Mouse (Mus musculus) intestine, postnatal 0 days (tissue): ENCODE measurements at regions not wholly inside any gene's neighbourhood (a gene's known extent, or its start where the extent isn't known, plus 50 kb on each side); places are given as distances from the start of the nearest gene placed in this dataset.

Source experiments
- ATAC-seq: fragments of 200-750 bp; cut with Nextera tagmentation; 2 replicates; pipeline ENCODE4 v1.8.0; 2017; ENCODE audit warnings: mild to moderate bottlenecking, moderate TSS enrichment, moderate library complexity
- H3K27ac ChIP-seq: fragments of 300-500 bp; sonication (generic); 2 replicates; pipeline ENCODE4 v1.5.1; 2014; ENCODE audit warnings: mild to moderate bottlenecking, low read depth, low read length, moderate library complexity
- H3K27me3 ChIP-seq: fragments of 300-500 bp; sonication (generic); replicated peaks from 2 replicates; pipeline ENCODE4 v1.6.1; 2014; ENCODE audit warnings: low read length, mixed read lengths; ENCODE audit not compliant: control insufficient read depth, insufficient read depth
- H3K36me3 ChIP-seq: fragments of 300-500 bp; sonication (generic); 2 replicates; pipeline ENCODE4 v1.6.1; 2014; ENCODE audit warnings: mild to moderate bottlenecking, moderate library complexity; ENCODE audit not compliant: control insufficient read depth, insufficient read depth
- H3K4me1 ChIP-seq: fragments of 300-500 bp; sonication (generic); replicated peaks from 2 replicates; pipeline ENCODE4 v1.6.1; 2014; ENCODE audit warnings: antibody characterized with exemption, low read length, mixed read lengths; ENCODE audit not compliant: control insufficient read depth, insufficient read depth
- H3K4me2 ChIP-seq: fragments of 300-500 bp; sonication (generic); replicated peaks from 2 replicates; pipeline ENCODE4 v1.6.1; 2014; ENCODE audit warnings: low read depth, mild to moderate bottlenecking, moderate library complexity
- H3K4me3 ChIP-seq: fragments of 300-500 bp; sonication (generic); 2 replicates; pipeline ENCODE4 v1.5.1; 2014; ENCODE audit warnings: low read depth, low read length
- H3K9ac ChIP-seq: fragments of 300-500 bp; sonication (generic); 2 replicates; pipeline ENCODE4 v1.6.1; 2014; ENCODE audit warnings: mild to moderate bottlenecking, low read depth, low read length
- H3K9me3 ChIP-seq: fragments of 300-500 bp; sonication (generic); 2 replicates; pipeline ENCODE4 v1.6.1; 2016; ENCODE audit warnings: mixed run types; ENCODE audit not compliant: control insufficient read depth
- CTCF ChIP-seq: sonication (generic); IDR thresholded peaks from 2 replicates; pipeline ENCODE4 v1.5.1; 2016; ENCODE audit warnings: low read depth, mild to moderate bottlenecking, control low read depth, antibody characterized with exemption, moderate library complexity
- WGBS: fragments of 180-500 bp; shearing (Covaris S2); extraction: QIAGEN DNeasy Blood & Tissue Kit; methylation state at CpG from one replicate; pipeline ENCODE4 v1.1.7; 2014; 5-methylcytosine and 5-hydroxymethylcytosine counted together

DNA sequence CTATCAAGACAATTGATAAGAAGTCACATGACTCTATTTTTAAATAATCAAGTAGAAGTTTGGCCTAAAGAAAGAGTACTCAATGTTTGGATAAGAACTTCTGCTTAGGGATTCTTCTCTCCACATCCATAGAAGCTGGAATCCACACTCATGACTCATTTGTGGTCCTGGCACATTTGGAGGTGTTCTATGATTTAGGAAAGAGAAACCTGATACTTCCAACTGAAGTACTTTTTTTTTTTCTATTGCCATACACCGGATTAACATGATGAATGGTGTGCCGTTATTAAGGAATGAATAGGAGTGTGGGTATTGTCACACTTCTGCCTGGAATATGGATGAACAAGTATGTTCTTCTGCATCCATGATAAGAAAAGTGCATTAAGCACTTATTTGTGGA, 158.5 kb upstream of the Pter start:
- Histone ChIP-seq H3K4me1 (no peaks in the 10 kb centered on the region), H3K9me3 (no peaks in the 10 kb centered on the region), H3K27ac (no peak overlapping the region), H3K4me3 (no peak overlapping the region), H3K9ac (no peak overlapping the region), H3K27me3 (no peaks in the 10 kb centered on the region), H3K4me2 (no peak overlapping the region), H3K36me3 (no peaks in the 10 kb centered on the region)
- no peak for ATAC-seq
- TF ChIP-seq CTCF: no peak
- 79% methylated on average over 2 of the region's 2 CpGs for WGBS

DNA sequence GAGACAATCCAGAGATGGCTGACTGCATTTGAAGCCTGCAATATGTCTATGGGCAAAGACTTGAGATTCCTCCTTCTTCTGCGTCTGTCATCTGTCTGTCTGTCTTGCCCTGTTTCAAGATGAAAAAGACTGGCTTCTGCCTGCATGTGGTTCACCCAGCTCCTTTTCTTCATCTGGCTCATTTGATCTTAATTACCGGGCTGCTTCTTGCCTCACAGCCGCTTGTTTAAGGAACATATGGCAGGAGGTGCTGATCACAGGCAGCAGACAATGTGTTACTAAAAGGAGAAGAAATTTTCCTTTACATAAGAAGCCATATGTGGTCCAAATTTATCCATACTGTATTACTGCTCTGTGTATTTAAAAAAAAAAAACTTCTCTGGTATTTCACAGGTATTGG, 147.0 kb upstream of the Pter start:
- WGBS: 71% methylated on average over 3 of the region's 3 CpGs
- Histone ChIP-seq H3K4me2 (no peak overlapping the region), H3K36me3 (no peaks in the 10 kb centered on the region), H3K9ac (no peak overlapping the region), H3K4me1 (no peaks in the 10 kb centered on the region), H3K4me3 (no peak overlapping the region), H3K9me3 (no peaks in the 10 kb centered on the region), H3K27ac (no peak overlapping the region), H3K27me3 (no peaks in the 10 kb centered on the region)
- TF ChIP-seq CTCF: no peak
- no peak for ATAC-seq

DNA sequence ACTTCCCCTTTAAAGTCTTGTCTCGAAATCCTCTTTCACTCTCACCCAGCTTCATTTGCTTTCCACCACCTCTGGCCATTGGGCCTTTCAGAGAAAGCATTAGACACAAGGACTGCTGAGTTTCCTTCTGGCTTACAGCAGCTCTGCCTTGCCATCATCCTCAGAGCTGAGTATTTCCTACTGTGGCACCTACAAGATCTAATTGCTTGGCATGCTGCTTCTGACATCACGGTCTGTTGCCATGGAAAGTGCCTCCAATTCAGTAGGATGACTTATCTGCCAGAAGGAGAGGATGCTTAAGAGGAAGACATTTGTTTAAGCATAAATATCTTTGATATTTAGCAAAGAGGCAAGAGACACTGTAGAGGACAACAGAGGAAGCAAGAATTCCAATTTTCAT, 146.1 kb upstream of the Pter start:
- Histone ChIP-seq H3K4me2 (no peak overlapping the region), H3K9me3 (no peaks in the 10 kb centered on the region), H3K27ac (no peak overlapping the region), H3K9ac (no peak overlapping the region), H3K36me3 (no peaks in the 10 kb centered on the region), H3K4me3 (no peak overlapping the region), H3K27me3 (no peaks in the 10 kb centered on the region), H3K4me1 (no peaks in the 10 kb centered on the region)
- no peak for TF ChIP-seq CTCF
- no peak for ATAC-seq
- WGBS: 63% methylated on average over 2 of the region's 2 CpGs

DNA sequence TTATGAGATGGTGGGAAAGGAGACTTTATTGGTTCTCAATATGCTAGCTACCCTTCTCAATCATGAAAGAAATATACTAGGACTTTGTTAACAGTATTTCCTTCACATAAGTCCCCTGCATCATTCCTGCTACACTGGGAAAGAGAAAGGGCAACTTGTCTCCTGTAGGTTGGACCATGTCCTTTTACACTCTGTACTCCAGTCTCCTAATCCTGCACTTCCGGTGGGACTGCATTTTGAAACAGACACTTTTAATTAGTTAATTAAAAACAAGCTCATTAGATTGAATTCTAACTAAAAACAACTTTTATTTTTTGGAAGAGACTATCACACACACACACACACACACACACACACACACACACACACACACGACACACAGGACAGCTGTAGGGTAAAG, 131.2 kb upstream of the Pter start:
- Histone ChIP-seq H3K9me3 (no peaks in the 10 kb centered on the region), H3K27me3 (no peaks in the 10 kb centered on the region), H3K9ac (no peak overlapping the region), H3K27ac (no peak overlapping the region), H3K4me3 (no peak overlapping the region), H3K4me2 (no peak overlapping the region), H3K36me3 (no peaks in the 10 kb centered on the region), H3K4me1 (no peaks in the 10 kb centered on the region)
- 77% methylated on average over 2 of the region's 2 CpGs for WGBS
- no peak for ATAC-seq
- no peak for TF ChIP-seq CTCF

DNA sequence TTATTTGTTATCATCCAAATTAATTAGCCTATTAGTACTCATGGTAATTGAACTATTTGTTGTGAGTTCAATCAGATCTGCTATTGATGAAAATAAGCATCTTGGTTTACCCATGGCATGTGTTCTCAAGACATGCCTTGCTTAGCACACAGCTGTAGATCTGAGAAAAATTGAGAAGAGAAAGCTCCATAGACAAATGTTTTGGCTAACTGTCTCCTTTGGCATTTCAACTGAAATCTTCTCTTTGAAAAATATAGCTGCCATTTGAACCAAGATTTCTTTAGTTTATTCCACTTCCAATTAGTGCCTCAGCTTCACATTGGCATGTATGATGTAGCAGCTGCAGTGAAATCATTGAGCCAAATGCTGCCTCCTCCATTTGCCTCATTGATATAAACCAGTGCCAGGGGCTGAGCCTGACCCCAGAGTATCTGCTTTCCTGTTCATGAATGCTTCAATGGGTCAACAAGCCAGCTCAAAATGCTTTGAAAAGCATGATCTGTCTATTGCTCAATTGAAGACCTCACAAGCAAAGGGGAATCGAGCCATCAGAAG, 126.1 kb upstream of the Pter start:
- H3K4me3 ChIP-seq: no peak overlapping the region
- H3K9me3 ChIP-seq: no peaks in the 10 kb centered on the region
- H3K4me1 ChIP-seq: no peaks in the 10 kb centered on the region
- no peak overlapping the region for H3K4me2 ChIP-seq
- no peak for ATAC-seq
- H3K9ac ChIP-seq: no peak overlapping the region
- no peak for TF ChIP-seq CTCF
- no peaks in the 10 kb centered on the region for H3K36me3 ChIP-seq
- no peak overlapping the region for H3K27ac ChIP-seq
- no peaks in the 10 kb centered on the region for H3K27me3 ChIP-seq
- 67% methylated on average over 1 of the region's 1 CpGs for WGBS

DNA sequence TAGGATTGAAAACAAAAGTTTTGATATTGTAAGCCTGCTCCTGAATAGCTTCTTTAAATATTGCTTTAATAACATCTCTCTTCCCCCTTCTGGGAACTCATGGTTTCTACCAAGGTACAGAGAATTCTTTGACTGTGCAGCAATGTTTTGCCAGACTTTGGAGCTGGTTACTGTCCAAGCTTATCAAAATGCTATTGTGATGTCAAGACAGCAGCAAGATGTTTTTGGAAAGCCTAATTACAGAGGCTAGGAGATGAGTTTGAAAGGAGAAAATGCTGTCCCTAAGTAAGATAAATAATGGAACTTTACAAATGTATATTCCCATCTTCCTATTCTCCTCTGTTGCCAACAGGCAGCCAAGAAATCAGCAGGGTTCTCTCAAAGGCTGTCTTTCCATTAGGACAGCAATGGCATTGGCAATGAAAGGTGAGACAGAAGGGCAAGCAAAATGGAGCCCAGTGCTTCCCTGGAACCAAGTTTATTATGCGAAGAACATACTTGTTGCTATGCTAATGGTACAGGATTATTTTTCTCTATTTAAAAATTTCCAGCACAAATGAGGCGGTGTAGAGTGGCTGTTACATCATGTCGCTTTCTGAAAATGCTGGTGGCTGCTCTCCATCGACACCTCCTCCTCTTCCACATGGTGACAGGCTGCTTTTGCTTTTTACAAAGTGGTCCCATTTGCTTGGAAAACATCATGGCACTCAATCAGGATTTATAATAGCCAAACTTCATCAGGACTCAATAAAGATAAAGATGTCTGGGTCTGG, 124.5 kb upstream of the Pter start:
- no peak overlapping the region for H3K27ac ChIP-seq
- H3K9ac ChIP-seq: no peak overlapping the region
- H3K4me3 ChIP-seq: no peak overlapping the region
- H3K4me2 ChIP-seq: no peak overlapping the region
- H3K9me3 ChIP-seq: no peaks in the 10 kb centered on the region
- no peaks in the 10 kb centered on the region for H3K4me1 ChIP-seq
- WGBS: 88% methylated on average over 4 of the region's 4 CpGs
- ATAC-seq: no peak
- no peaks in the 10 kb centered on the region for H3K36me3 ChIP-seq
- H3K27me3 ChIP-seq: no peaks in the 10 kb centered on the region
- TF ChIP-seq CTCF: no peak
